Mouse (Mus musculus) C2C12 (cell line): ENCODE results near the gene Rbm15.

Experiments used
- CEBPB ChIP-seq: IDR thresholded peaks from one replicate; pipeline ENCODE4 v1.6.1; 2011; ENCODE audit warnings: low read depth, mild to moderate bottlenecking, control low read depth, moderate library complexity
- CTCF ChIP-seq: IDR thresholded peaks from one replicate; pipeline ENCODE4 v1.5.1; 2011; ENCODE audit not compliant: control insufficient read depth, insufficient read depth, insufficient read length
- FOSL1 ChIP-seq: IDR thresholded peaks from one replicate; pipeline ENCODE4 v1.8.0; 2011; ENCODE audit warnings: mild to moderate bottlenecking, low read length; ENCODE audit not compliant: poor library complexity, insufficient read depth, severe bottlenecking
- MYOD1 ChIP-seq: IDR thresholded peaks from one replicate; pipeline ENCODE4 v1.6.1; 2011; ENCODE audit warnings: low read depth; ENCODE audit not compliant: control insufficient read depth, insufficient read length
- MYOG ChIP-seq: IDR thresholded peaks from one replicate; pipeline ENCODE4 v1.6.1; 2011; ENCODE audit not compliant: control insufficient read depth, insufficient read length; ENCODE audit errors: extremely low read depth
- USF1 ChIP-seq: IDR thresholded peaks from one replicate; pipeline ENCODE4 v1.6.1; 2011; ENCODE audit warnings: low read depth, mild to moderate bottlenecking, control low read depth, moderate library complexity

DNA sequence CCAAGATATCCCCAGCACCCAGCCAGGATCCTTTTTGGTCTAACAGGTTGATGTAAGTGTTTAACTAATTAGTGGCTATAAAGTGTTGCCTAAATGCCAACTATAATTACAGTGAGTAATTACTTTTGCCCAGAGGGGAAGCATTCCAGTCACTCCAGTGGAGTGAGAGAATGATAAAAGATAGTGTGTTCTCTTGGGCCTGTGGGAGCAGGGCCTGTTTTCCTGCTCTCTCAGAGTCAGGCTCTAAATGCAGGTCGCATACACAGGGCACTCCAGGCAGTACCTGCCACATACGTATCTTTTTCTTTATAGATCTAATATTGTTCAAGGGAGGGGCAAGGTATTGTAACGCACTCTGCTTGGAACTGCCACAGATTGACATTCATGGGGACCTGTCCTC lies 18.2 kb upstream of the Rbm15 start:
- TF ChIP-seq CTCF: no peak
- no peak for TF ChIP-seq MYOD1
- no peak for TF ChIP-seq MYOG
- TF ChIP-seq USF1: no peak
- TF ChIP-seq FOSL1: no peak
- no peak for TF ChIP-seq CEBPB
